Mouse (Mus musculus) heart, embryonic 16.5 days (tissue): ENCODE data around the gene Lrrc43. TPM values are rescaled to one million over a fixed set of nuclear protein-coding genes. Genes with fewer than 3 reads are reported as not detected.
"Not testable (repeated sequence)": the region's sequence is repeated elsewhere in the genome, so short reads cannot be mapped to it uniquely, and the experiment has no call there.

Source experiments
- ATAC-seq: fragments of 200-750 bp; cut with Nextera tagmentation; replicated peaks from 2 replicates; pipeline ENCODE4 v1.8.0; 2017; ENCODE audit warnings: moderate number of reproducible peaks; ENCODE audit not compliant: insufficient read depth, low FRiP score; ENCODE audit errors: extremely low read depth
- H3K27ac ChIP-seq: fragments of 300-500 bp; sonication (generic); 2 replicates; pipeline ENCODE4 v1.5.1; 2014; ENCODE audit warnings: mild to moderate bottlenecking, low read length, control low read depth, moderate library complexity
- H3K27me3 ChIP-seq: fragments of 300-500 bp; sonication (generic); 2 replicates; pipeline ENCODE4 v1.6.1; 2014; ENCODE audit warnings: low read length, mixed read lengths; ENCODE audit not compliant: control insufficient read depth, insufficient read depth
- H3K36me3 ChIP-seq: fragments of 300-500 bp; sonication (generic); 2 replicates; pipeline ENCODE4 v1.6.1; 2014; ENCODE audit not compliant: control insufficient read depth, insufficient read depth
- H3K4me1 ChIP-seq: fragments of 300-500 bp; sonication (generic); 2 replicates; pipeline ENCODE4 v1.6.1; 2014; ENCODE audit warnings: low read length, mixed read lengths; ENCODE audit not compliant: control insufficient read depth, insufficient read depth
- H3K4me2 ChIP-seq: fragments of 300-500 bp; sonication (generic); 2 replicates; pipeline ENCODE4 v1.6.1; 2014; ENCODE audit warnings: low read depth, mild to moderate bottlenecking, control low read depth, low read length
- H3K4me3 ChIP-seq: fragments of 300-500 bp; sonication (generic); 2 replicates; pipeline ENCODE4 v1.5.1; 2014; ENCODE audit warnings: mild to moderate bottlenecking, control low read depth, low read length
- H3K9ac ChIP-seq: fragments of 300-500 bp; sonication (generic); 2 replicates; pipeline ENCODE4 v1.6.1; 2014; ENCODE audit warnings: low read length, control low read depth
- H3K9me3 ChIP-seq: fragments of 300-500 bp; sonication (generic); replicated peaks from 2 replicates; pipeline ENCODE4 v1.6.1; 2016; ENCODE audit warnings: low read length; ENCODE audit not compliant: control insufficient read depth
- WGBS: fragments of 180-500 bp; shearing (Covaris S2); extraction: QIAGEN DNeasy Blood & Tissue Kit; methylation state at CpG from one replicate; pipeline ENCODE4 v1.1.7; 2014; 5-methylcytosine and 5-hydroxymethylcytosine counted together
- polyA plus RNA-seq: library from polyadenylated mRNA; unstranded; fragments of >200 nt; fragmentation: Nextera tagmentation; extraction: Ambion mirVana; gene quantifications from 2 replicates; pipeline ENCODE4 v1.2.1, GENCODE M21; 2015

Gene Lrrc43
- polyA plus RNA-seq, 1 experiment from 2014 or later = 0.09 TPM

- peaks cover 6% of the 10 kb centered on the region; the same call in 1 of the 2 replicates for H3K4me1 ChIP-seq
- peaks cover 8% of the 10 kb centered on the region for H3K36me3 ChIP-seq
- peak overlapping the region; percentile 67 for H3K4me3 ChIP-seq
- H3K27me3 ChIP-seq = peaks cover 9% of the 10 kb centered on the region
- 12% methylated on average over 12 of the region's 12 CpGs for WGBS
- no peak for ATAC-seq
- H3K9me3 ChIP-seq = no peaks in the 10 kb centered on the region
- H3K27ac ChIP-seq = no peak overlapping the region
- H3K9ac ChIP-seq = peak overlapping the region; percentile 61; the same call in 1 of the 2 replicates
- H3K4me2 ChIP-seq = peak overlapping the region; percentile 93
Measured at GRCm38 (mm10) chr5:123508921-123509320, 19.8 kb downstream of the Lrrc43 start.

DNA sequence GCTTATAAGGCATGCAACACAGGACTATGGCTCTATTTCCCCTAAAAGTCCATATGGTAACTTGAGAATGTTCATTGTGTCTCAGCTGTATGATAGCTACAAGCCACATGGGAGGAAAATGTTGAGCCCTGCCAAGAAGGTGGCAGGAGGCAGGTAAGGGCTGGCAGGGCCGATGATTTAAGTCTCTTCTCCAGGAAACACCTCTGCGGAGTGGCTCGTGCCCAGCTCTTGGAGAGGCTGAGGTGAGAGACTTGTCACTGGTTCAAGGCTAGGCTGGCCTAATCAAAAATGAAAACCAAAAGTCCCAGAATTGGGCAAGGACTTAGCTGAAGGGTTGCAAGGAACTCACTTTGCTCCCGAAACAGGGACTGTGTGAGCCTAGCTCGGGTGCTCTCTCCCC lies 21.1 kb downstream of the Lrrc43 start, which contains the start of gene B3gnt4:
TSS of gene B3gnt4 (plus strand) at position 301 of the 400 bp plus-strand sequence.
- H3K9ac ChIP-seq = no peak within 1 kb of the TSS
- WGBS = 86% methylated on average over 5 of the region's 5 CpGs
- H3K27me3 ChIP-seq = peaks cover 9% of the 10 kb centered on the region
- no peaks in the 10 kb centered on the region for H3K9me3 ChIP-seq
- ATAC-seq = no peak
- H3K27ac ChIP-seq = no peak within 1 kb of the TSS
- H3K36me3 ChIP-seq = peaks cover 8% of the 10 kb centered on the region
- peaks cover 6% of the 10 kb centered on the region; the same call in 1 of the 2 replicates for H3K4me1 ChIP-seq
- no peak within 1 kb of the TSS for H3K4me2 ChIP-seq
- H3K4me3 ChIP-seq = no peak within 1 kb of the TSS

- not testable (repeated sequence) for H3K4me3 ChIP-seq, H3K4me2 ChIP-seq, H3K27me3 ChIP-seq, ATAC-seq, H3K4me1 ChIP-seq, H3K27ac ChIP-seq, H3K9ac ChIP-seq, H3K9me3 ChIP-seq
- WGBS = 83% methylated on average over 3 of the region's 3 CpGs
- peaks cover 14% of the 10 kb centered on the region for H3K36me3 ChIP-seq
Measured at GRCm38 (mm10) chr5:123511426-123511825, 22.3 kb downstream of the Lrrc43 start.

DNA sequence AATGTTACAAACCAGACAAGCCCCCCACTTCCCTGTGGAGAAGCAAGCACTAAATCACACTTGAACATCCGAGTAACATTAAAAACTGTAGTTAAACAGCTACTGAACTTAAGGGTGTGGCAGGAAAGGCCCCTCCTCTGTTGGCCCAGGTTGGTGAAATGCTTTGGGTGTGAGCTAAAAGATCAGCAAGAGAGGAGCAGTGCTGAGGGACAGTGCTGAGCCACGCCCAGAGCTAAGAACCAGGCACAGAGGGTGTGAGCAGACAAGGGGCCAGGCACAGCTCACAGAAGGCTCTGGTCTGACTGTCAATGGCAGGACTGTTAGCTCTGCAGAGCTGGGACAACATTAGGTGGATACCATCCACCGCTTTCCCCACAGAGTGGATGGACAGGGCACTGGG lies 23.0 kb downstream of the Lrrc43 start:
- H3K27ac ChIP-seq = no peak overlapping the region
- no peak for ATAC-seq
- H3K4me1 ChIP-seq = peaks cover 6% of the 10 kb centered on the region; the same call in 1 of the 2 replicates
- 60% methylated on average over 3 of the region's 3 CpGs for WGBS
- H3K4me2 ChIP-seq = no peak overlapping the region
- H3K27me3 ChIP-seq = peaks cover 6% of the 10 kb centered on the region
- H3K9ac ChIP-seq = no peak overlapping the region
- H3K4me3 ChIP-seq = no peak overlapping the region
- H3K36me3 ChIP-seq = peaks cover 15% of the 10 kb centered on the region
- no peaks in the 10 kb centered on the region for H3K9me3 ChIP-seq

DNA sequence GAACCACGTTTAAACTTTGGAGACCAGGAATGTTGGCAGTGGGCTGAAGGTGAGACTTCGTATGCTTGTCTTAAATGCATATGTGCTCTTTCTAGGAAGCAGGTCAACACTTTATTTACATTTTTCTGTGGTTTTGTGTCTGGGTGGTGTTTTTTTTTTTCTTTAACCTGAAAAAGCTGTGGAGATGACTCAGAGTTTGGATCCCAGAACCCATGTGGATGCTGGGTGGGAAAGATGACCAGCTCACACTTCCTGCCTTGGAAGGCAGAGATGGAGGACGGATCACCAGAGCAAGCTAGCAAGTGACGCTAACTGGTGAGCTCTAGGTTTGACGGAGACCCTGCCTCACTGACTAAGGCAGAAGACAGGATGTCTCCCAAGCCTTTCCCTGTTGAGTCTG lies 25.8 kb downstream of the Lrrc43 start:
- H3K27ac ChIP-seq = no peak overlapping the region
- 84% methylated on average over 5 of the region's 5 CpGs for WGBS
- peaks cover 21% of the 10 kb centered on the region for H3K36me3 ChIP-seq
- H3K4me2 ChIP-seq = no peak overlapping the region
- no peak for ATAC-seq
- no peaks in the 10 kb centered on the region for H3K27me3 ChIP-seq
- H3K4me1 ChIP-seq = no peaks in the 10 kb centered on the region
- H3K9me3 ChIP-seq = no peaks in the 10 kb centered on the region
- no peak overlapping the region for H3K9ac ChIP-seq
- H3K4me3 ChIP-seq = no peak overlapping the region

- no peak overlapping the region for H3K9ac ChIP-seq
- ATAC-seq = no peak
- 84% methylated on average over 9 of the region's 9 CpGs for WGBS
- no peak overlapping the region for H3K4me2 ChIP-seq
- no peak overlapping the region for H3K4me3 ChIP-seq
- H3K36me3 ChIP-seq = peaks cover 13% of the 10 kb centered on the region; the same call in 1 of the 2 replicates
- no peaks in the 10 kb centered on the region for H3K9me3 ChIP-seq
- H3K4me1 ChIP-seq = peaks cover 11% of the 10 kb centered on the region
- no peaks in the 10 kb centered on the region for H3K27me3 ChIP-seq
- no peak overlapping the region for H3K27ac ChIP-seq
Measured at GRCm38 (mm10) chr5:123520666-123521065, 31.6 kb downstream of the Lrrc43 start.

DNA sequence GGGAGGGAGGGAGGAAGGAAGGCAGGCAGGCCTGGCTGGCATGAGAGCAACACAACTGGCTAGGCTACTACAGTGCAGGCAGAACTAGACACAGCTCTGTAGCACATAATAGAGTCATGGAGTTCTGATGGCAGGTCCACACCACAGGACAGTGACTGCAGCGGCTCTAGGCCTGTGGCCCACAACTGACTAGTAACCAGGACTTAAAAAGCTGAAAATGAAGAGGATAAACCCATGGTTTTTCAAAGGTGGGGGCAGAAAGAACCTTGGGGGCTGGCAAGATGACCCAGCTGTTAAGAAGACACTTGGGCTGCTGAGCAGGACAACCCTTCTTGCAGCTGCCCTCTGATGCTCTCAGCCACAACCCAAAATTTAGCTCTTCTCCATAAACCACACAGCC lies 32.5 kb downstream of the Lrrc43 start:
- Histone ChIP-seq H3K27ac (no peak overlapping the region), H3K36me3 (peaks cover 6% of the 10 kb centered on the region; the same call in 1 of the 2 replicates), H3K4me2 (no peak overlapping the region), H3K9ac (no peak overlapping the region), H3K9me3 (no peaks in the 10 kb centered on the region), H3K27me3 (no peaks in the 10 kb centered on the region), H3K4me3 (no peak overlapping the region), H3K4me1 (peaks cover 11% of the 10 kb centered on the region)
- 90% methylated on average over 1 of the region's 1 CpGs for WGBS
- no peak for ATAC-seq

- no peak overlapping the region for H3K27ac ChIP-seq
- no peak overlapping the region for H3K4me3 ChIP-seq
- no peak overlapping the region for H3K4me2 ChIP-seq
- H3K36me3 ChIP-seq = peaks cover 6% of the 10 kb centered on the region; the same call in 1 of the 2 replicates
- WGBS = 74% methylated on average over 1 of the region's 1 CpGs
- no peaks in the 10 kb centered on the region for H3K27me3 ChIP-seq
- H3K4me1 ChIP-seq = peaks cover 11% of the 10 kb centered on the region
- no peaks in the 10 kb centered on the region for H3K9me3 ChIP-seq
- ATAC-seq = no peak
- no peak overlapping the region for H3K9ac ChIP-seq
Measured at GRCm38 (mm10) chr5:123522166-123522565, 33.1 kb downstream of the Lrrc43 start.

DNA sequence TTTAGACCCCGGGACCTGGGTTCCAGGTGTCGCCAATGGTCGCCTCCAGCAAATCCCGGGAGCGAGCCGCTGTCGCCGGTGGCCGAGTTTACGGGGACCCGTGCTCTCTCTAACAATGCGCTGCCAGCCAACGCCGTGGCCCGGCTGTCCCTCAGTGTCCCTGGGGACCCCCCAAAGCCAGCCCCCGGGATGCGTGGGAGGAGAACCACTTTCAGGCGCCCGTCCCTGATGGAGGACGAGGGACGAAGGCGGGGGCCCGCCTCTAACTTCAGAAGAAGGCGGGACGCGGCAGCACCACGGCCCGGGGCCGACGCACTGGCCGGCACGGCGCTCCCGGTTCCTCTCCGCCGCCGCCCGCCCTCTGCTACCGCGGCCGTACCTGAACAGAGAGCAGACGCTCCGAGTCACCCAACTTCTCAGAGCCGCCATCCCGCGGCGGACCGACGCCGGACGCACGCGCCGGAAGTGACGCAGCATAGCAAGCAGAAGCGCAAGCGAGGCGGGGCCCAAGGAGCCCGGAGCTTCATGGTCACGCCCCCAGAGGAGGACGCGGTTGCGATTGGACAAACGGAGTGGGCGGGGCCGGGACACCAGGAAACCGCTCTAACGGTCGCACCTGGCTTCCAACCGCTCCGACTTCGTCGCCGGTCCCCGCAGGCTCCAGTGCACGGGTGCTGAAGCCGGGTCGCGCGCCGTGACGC lies 34.7 kb downstream of the Lrrc43 start, which contains the start of gene Diablo:
TSS of gene Diablo (minus strand) at position 485 of the 701 bp plus-strand sequence.
- H3K4me2 ChIP-seq = peak within 1 kb of the TSS; percentile 98
- H3K4me3 ChIP-seq = peak within 1 kb of the TSS; percentile 91
- H3K9ac ChIP-seq = peak within 1 kb of the TSS; percentile 92
- H3K4me1 ChIP-seq = peaks cover 11% of the 10 kb centered on the region
- H3K27me3 ChIP-seq = no peaks in the 10 kb centered on the region
- under 1% methylated on average over 82 of the region's 82 CpGs for WGBS
- ATAC-seq = peak; percentile 99
- H3K36me3 ChIP-seq = no peaks in the 10 kb centered on the region
- no peaks in the 10 kb centered on the region for H3K9me3 ChIP-seq
- H3K27ac ChIP-seq = peak within 1 kb of the TSS; percentile 43; the same call in 1 of the 2 replicates
